Mouse (Mus musculus) thymus, adult 2 months (tissue): ENCODE measurements around the gene Sox6.

ENCODE experiments used
- CTCF ChIP-seq: fragments of 200-500 bp; IDR thresholded peaks from 2 replicates; pipeline ENCODE4 v1.5.1; 2012; ENCODE audit warnings: mild to moderate bottlenecking, control low read depth, low read length, moderate library complexity, borderline replicate concordance; ENCODE audit not compliant: control insufficient read depth, poor library complexity, insufficient read depth; ENCODE audit errors: extremely low read depth
- POLR2A ChIP-seq: fragments of 200-500 bp; IDR thresholded peaks from 2 replicates; pipeline ENCODE4 v1.6.1; 2012; ENCODE audit warnings: mild to moderate bottlenecking, low read length, control low read depth, moderate library complexity; ENCODE audit not compliant: control insufficient read depth, poor library complexity, insufficient read depth; ENCODE audit errors: extremely low read depth

DNA sequence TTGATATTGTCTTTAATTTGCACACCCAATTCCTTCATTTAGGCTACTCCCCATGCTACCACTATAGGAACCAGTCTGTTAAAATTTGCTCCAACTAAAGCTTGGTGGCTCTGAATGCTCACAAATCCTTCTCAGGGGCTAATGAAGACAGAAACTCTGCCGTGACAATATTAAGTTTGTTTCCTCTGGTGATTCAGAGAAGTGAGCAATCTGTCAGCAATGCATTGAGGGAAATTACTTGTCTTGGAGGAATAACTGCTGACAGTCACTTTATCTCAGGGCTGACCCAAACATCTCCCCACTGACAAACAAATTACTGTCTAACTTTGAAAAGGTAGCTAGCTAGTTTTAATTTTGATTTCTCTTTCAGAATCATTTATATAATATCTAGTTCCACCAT is 463.8 kb downstream of the Sox6 start:
- TF ChIP-seq POLR2A (no peak), CTCF (no peak)
